Mouse (Mus musculus) adrenal gland, adult 18-20 months (tissue): ENCODE data around the gene Ntrk3. TPM values are rescaled to one million over a fixed set of nuclear protein-coding genes. Genes with fewer than 3 reads are reported as not detected.
A peak's percentile ranks its signal among the peaks of the same experiment; 100 is the strongest.

Experiments
- DNase-seq, 2 experiments: peaks; one replicate each; pipeline ENCODE4 v3.0.0; 2021 to 2022; ENCODE audit warnings: low spot score in 2 of 2
- total RNA-seq, 2 experiments: library from RNA; stranded (reverse); gene quantifications; 1 replicate in 1 of 2; 2 replicates in 1 of 2; pipeline ENCODE4 v1.2.3; 2021

Gene Ntrk3
- total RNA-seq, 2 experiments from 2014 or later = 27.1 to 57.3 TPM

GRCm38 (mm10) chr7:78530286-78530685 lies 207.5 kb downstream of the Ntrk3 start:
- DNase-seq = no peak

- DNase-seq = no peak
Measured at GRCm38 (mm10) chr7:78528008-78528407, 209.8 kb downstream of the Ntrk3 start.

- no peak for DNase-seq
Measured at GRCm38 (mm10) chr7:78527564-78527963, 210.2 kb downstream of the Ntrk3 start.

GRCm38 (mm10) chr7:78520243-78520927 lies 217.4 kb downstream of the Ntrk3 start:
- peak; percentile 50 to 59 for DNase-seq

GRCm38 (mm10) chr7:78519689-78520088 lies 218.1 kb downstream of the Ntrk3 start:
- peak in 1 of 2 experiments; percentile 11 for DNase-seq

GRCm38 (mm10) chr7:78518760-78519363 lies 218.9 kb downstream of the Ntrk3 start:
- DNase-seq = no peak

- DNase-seq = no peak
Measured at GRCm38 (mm10) chr7:78515042-78515609, 222.7 kb downstream of the Ntrk3 start.

GRCm38 (mm10) chr7:78507032-78507611 lies 230.7 kb downstream of the Ntrk3 start:
- no peak for DNase-seq

GRCm38 (mm10) chr7:78500863-78501262 lies 236.9 kb downstream of the Ntrk3 start:
- DNase-seq = no peak

- no peak for DNase-seq
Measured at GRCm38 (mm10) chr7:78499970-78500369, 237.8 kb downstream of the Ntrk3 start.

- no peak for DNase-seq
Measured at GRCm38 (mm10) chr7:78498356-78498755, 239.5 kb downstream of the Ntrk3 start.

GRCm38 (mm10) chr7:78497819-78498218 lies 240.0 kb downstream of the Ntrk3 start:
- DNase-seq = peak in 1 of 2 experiments; percentile 26

- no peak for DNase-seq
Measured at GRCm38 (mm10) chr7:78493591-78493990, 244.2 kb downstream of the Ntrk3 start.

GRCm38 (mm10) chr7:78491176-78491575 lies 246.6 kb downstream of the Ntrk3 start:
- no peak for DNase-seq

- DNase-seq = no peak
Measured at GRCm38 (mm10) chr7:78484290-78484689, 253.5 kb downstream of the Ntrk3 start.

GRCm38 (mm10) chr7:78483729-78484128 lies 254.1 kb downstream of the Ntrk3 start:
- DNase-seq = no peak

- DNase-seq = peak in 1 of 2 experiments; percentile 11
Measured at GRCm38 (mm10) chr7:78483061-78483460, 254.8 kb downstream of the Ntrk3 start.

GRCm38 (mm10) chr7:78478881-78479280 lies 258.9 kb downstream of the Ntrk3 start:
- DNase-seq = no peak

- DNase-seq = no peak
Measured at GRCm38 (mm10) chr7:78471755-78472154, 266.1 kb downstream of the Ntrk3 start.

GRCm38 (mm10) chr7:78471270-78471669 lies 266.5 kb downstream of the Ntrk3 start:
- DNase-seq = no peak

GRCm38 (mm10) chr7:78462605-78463004 lies 275.2 kb downstream of the Ntrk3 start:
- no peak for DNase-seq

- no peak for DNase-seq
Measured at GRCm38 (mm10) chr7:78459021-78459420, 278.8 kb downstream of the Ntrk3 start.
